Mouse (Mus musculus): ENCODE measurements at regions not wholly inside any gene's neighbourhood (a gene's known extent, or its start where the extent isn't known, plus 50 kb on each side); places are given as distances from the start of the nearest gene placed in this dataset.

- Histone ChIP-seq H3K9ac (ENCODE audit: low read length) (no peak overlapping the region), H3K36me3 (ENCODE audit: control insufficient read depth, insufficient read depth, low read length) (no peaks in the 10 kb centered on the region), H3K9me3 (ENCODE audit: control insufficient read depth, low read length) (no peaks in the 10 kb centered on the region), H3K4me3 (ENCODE audit: low read depth, low read length) (no peak overlapping the region), H3K4me2 (replicated peaks; ENCODE audit: low read depth) (no peak overlapping the region), H3K27me3 (ENCODE audit: control insufficient read depth, insufficient read depth, low read length) (no peaks in the 10 kb centered on the region), H3K4me1 (replicated peaks; ENCODE audit: control insufficient read depth, insufficient read depth) (no peaks in the 10 kb centered on the region), H3K27ac (replicated peaks) (no peak overlapping the region)
- TF ChIP-seq EP300 (optimal IDR thresholded peaks at IDR 0.05): no peak
- DNase-seq (ENCODE audit: low spot score) (no peak), ATAC-seq (ENCODE audit: low FRiP score, low TSS enrichment) (no peak)
- 88% methylated on average over 9 of the region's 9 CpGs for WGBS
These were observed 56.0 kb upstream of the Bdnf start for GRCm38 (mm10) chr2:109618341-109619058.

GRCm38 (mm10) chr2:109619676-109620075, 54.8 kb upstream of the Bdnf start:
- no peaks in the 10 kb centered on the region for H3K27me3 ChIP-seq (ENCODE audit: control insufficient read depth, insufficient read depth, low read length)
- WGBS: 89% methylated on average over 6 of the region's 6 CpGs
- H3K4me1 ChIP-seq (replicated peaks; ENCODE audit: control insufficient read depth, insufficient read depth): no peaks in the 10 kb centered on the region
- TF ChIP-seq EP300 (optimal IDR thresholded peaks at IDR 0.05): no peak
- TF ChIP-seq CTCF (IDR thresholded peaks at IDR 0.05; ENCODE audit: low read depth): no peak
- H3K36me3 ChIP-seq (ENCODE audit: control insufficient read depth, insufficient read depth, low read length): no peaks in the 10 kb centered on the region
- no peaks in the 10 kb centered on the region for H3K9me3 ChIP-seq (ENCODE audit: control insufficient read depth, low read length)
- no peak overlapping the region for H3K27ac ChIP-seq (replicated peaks)
- H3K9ac ChIP-seq (ENCODE audit: low read length): no peak overlapping the region
- ATAC-seq (ENCODE audit: low FRiP score, low TSS enrichment) (no peak), DNase-seq (ENCODE audit: low spot score) (no peak)
- H3K4me3 ChIP-seq (ENCODE audit: low read depth, low read length): no peak overlapping the region
- H3K4me2 ChIP-seq (replicated peaks; ENCODE audit: low read depth): no peak overlapping the region

GRCm38 (mm10) chr2:109621595-109621994, 52.9 kb upstream of the Bdnf start:
- no peaks in the 10 kb centered on the region for H3K27me3 ChIP-seq (ENCODE audit: control insufficient read depth, insufficient read depth, low read length)
- H3K9me3 ChIP-seq (ENCODE audit: control insufficient read depth, low read length): no peaks in the 10 kb centered on the region
- H3K4me2 ChIP-seq (replicated peaks; ENCODE audit: low read depth): no peak overlapping the region
- TF ChIP-seq CTCF (IDR thresholded peaks at IDR 0.05; ENCODE audit: low read depth) (no peak), EP300 (optimal IDR thresholded peaks at IDR 0.05) (no peak)
- WGBS: 64% methylated on average over 9 of the region's 9 CpGs
- no peaks in the 10 kb centered on the region for H3K36me3 ChIP-seq (ENCODE audit: control insufficient read depth, insufficient read depth, low read length)
- no peak overlapping the region for H3K27ac ChIP-seq (replicated peaks)
- ATAC-seq (ENCODE audit: low FRiP score, low TSS enrichment) (no peak), DNase-seq (ENCODE audit: low spot score) (no peak)
- no peak overlapping the region for H3K9ac ChIP-seq (ENCODE audit: low read length)
- no peaks in the 10 kb centered on the region for H3K4me1 ChIP-seq (replicated peaks; ENCODE audit: control insufficient read depth, insufficient read depth)
- no peak overlapping the region for H3K4me3 ChIP-seq (ENCODE audit: low read depth, low read length)

Measured in stomach, postnatal 0 days (tissue).